Mouse (Mus musculus): ENCODE measurements at regions not wholly inside any gene's neighbourhood (a gene's known extent, or its start where the extent isn't known, plus 50 kb on each side); places are given as distances from the start of the nearest gene placed in this dataset.
"Not testable (repeated sequence)": the region's sequence is repeated elsewhere in the genome, so short reads cannot be mapped to it uniquely, and the experiment has no call there.

DNA sequence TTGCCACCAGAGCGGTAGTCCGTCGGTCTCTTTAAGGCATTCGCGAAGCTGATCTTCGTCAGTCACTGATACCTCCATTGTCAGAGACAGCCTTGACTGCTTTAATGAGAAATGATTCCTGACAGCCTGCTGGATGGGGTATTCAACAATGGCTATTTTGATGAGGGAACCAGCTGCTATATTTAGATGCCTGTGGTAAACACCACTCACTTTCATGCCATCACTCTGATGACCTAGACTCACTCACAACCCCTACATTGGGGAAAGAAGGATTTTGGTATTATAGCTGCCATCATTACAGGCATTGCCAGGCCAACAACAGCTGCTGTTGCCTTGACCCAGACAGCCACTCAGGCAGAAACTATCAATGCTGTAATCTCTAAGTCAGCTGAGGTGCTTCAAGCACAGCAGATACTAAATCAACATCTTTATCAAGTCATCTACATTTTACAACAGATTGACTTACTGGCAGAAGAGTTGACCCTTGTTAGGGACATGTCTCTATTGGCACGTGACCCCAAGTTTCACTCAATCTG lies 57.7 kb upstream of the Amn1 start:
- DNase-seq: peak; percentile 59

DNA sequence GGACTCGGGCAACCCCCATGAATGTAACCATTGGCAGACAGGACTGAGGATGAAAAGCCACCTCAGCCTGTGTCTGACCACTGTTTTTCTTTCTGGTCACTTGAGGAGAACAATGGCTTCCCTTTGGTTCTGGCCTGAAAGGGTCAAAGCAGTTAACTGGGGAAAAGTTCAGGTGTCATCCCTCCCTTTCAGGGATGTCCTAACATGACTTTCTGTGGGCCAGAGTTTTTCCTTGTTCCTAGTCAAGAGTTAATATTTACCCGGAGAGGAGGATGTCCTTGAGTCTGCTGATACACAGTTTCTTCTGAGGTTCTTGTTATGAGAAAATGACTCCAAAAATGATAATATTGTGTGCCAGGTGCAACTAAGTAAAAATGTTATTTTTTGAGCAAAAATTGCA lies 57.2 kb upstream of the Amn1 start:
- not testable (repeated sequence) for DNase-seq

DNA sequence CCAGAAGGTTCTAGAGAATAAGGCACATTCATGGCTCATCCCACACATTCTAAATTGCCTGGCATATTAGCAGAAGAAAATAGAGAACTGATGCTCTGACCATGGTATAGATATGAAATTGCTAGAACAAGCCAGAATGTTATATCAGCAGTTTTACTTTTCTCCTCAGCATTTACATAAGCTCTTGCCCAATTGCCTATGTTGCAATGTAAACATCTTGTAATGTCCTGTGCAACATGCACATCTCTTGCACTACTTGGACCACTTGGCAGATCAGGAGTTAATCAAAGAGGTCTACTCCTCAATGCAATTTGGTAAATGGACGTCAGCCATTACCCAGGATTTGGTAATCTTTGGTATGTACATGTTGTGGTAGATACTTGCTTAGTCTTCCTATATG lies 55.6 kb upstream of the Amn1 start:
- DNase-seq: no peak

DNA sequence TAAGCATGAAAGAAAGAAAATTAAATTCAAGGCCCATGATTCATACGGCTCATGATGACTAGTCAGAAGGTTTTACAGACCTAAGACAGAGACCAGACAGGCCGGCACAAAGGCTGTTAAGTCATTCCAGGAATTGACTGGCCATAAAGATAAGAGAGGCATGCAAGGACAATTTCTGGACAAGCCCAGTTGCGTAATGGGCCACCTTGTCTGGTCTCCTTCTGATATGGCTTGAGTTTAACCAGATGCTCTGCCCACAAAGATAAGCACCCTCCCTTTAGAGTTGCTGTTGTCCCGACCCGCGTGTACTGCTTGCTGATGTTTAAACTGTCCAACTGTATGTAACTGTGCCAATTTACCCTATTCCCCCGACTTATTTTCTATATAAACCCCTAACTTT lies 54.9 kb upstream of the Amn1 start:
- no peak for DNase-seq

DNA sequence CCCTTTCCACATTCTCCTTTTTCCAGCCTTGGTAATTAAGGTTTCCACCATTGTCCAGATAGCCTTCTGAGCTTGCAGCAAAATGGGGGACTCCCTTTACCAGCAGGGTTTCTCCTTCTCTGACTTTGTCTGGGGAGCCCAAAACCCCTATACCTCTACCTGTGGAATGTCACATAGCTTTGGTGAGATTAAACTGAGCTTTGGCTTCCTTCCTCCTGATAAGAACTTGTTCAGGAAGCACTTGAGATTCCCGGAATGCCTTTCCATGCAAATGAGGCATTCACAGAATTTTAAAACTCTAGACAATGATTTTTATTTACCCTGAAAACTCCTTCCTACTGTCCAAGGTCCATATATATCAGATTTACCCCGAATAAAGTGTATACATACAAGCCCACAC lies 49.8 kb upstream of the Amn1 start:
- DNase-seq: no peak
